ENCODE assay signal across 21 mouse cellular contexts in the genomic region with DNA sequence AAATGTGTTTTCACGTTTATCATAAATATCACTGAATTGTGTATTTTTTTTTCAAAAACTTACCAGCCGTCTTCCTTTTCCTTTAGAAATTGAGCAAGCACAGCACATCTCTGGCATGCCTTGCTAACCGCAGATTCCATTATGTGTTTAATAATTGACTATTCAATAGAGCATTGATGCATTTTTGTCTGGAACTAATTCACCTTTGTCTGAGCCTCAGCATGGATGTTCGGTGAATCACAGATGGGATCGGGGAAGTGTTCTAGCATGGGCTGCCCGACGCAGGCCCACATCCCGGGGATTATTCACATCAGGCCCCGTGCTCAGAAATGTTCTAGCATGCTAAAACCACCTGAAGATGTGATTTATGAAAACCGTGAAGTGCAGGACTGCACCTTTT. TPM values are rescaled to one million over a fixed set of nuclear protein-coding genes. Genes with fewer than 3 reads are reported as not detected.
DNase-seq lines count a peak whose midpoint lies in the region; ATAC-seq lines count a peak whose summit lies in the region.
"Had no signal": no experiment of that assay in that cellular context is flagged by ENCODE, and none has a peak within 500 bp of the region (broad histone marks: within the 10 kb centered on the region; RNA-seq: fewer than 3 reads in every experiment).

No protein-coding gene starts in this region.

- 42% methylated on average over 10 of the region's 10 CpGs for WGBS in hindbrain, embryonic 11.5 days
- 37% methylated on average over 10 of the region's 10 CpGs for whole genome bisulfite sequencing in hindbrain, embryonic 12.5 days
- 73% methylated on average over 10 of the region's 10 CpGs for WGBS in forebrain, embryonic 10.5 days

- no peaks in the 10 kb centered on the region for H3K9me3 ChIP-seq in hindbrain, embryonic 11.5 days (ENCODE audit: control insufficient read depth, low read length)
- no peaks in the 10 kb centered on the region for H3K9me3 ChIP-seq in hindbrain, embryonic 12.5 days (replicated peaks)
- H3K9me3 ChIP-seq in forebrain, embryonic 10.5 days = no peaks in the 10 kb centered on the region
- H3K9me3 ChIP-seq: G1E; heart, embryonic 10.5 days; hindbrain, embryonic 13.5 days; limb, embryonic 15.5 days; liver, embryonic 15.5 days had no signal

- no peak overlapping the region for H3K27ac ChIP-seq in hindbrain, embryonic 11.5 days (ENCODE audit: low read depth, low read length)
- no peak overlapping the region for H3K27ac ChIP-seq in hindbrain, embryonic 12.5 days
- no peak overlapping the region for H3K27ac ChIP-seq in forebrain, embryonic 10.5 days
- H3K27ac ChIP-seq: heart, embryonic 10.5 days; hindbrain, embryonic 13.5 days; limb, embryonic 15.5 days; liver, embryonic 15.5 days; macrophage had no signal

- peaks cover 4% of the 10 kb centered on the region for H3K27me3 ChIP-seq in hindbrain, embryonic 11.5 days (ENCODE audit: control insufficient read depth, insufficient read depth, low read length)
- H3K27me3 ChIP-seq in hindbrain, embryonic 12.5 days = peaks cover 39% of the 10 kb centered on the region
- H3K27me3 ChIP-seq in forebrain, embryonic 10.5 days (ENCODE audit: poor library complexity, severe bottlenecking) = no peaks in the 10 kb centered on the region
- H3K27me3 ChIP-seq: limb, embryonic 15.5 days had no signal

- ATAC-seq in hindbrain, embryonic 11.5 days (ENCODE audit: low FRiP score) = no peak
- ATAC-seq in hindbrain, embryonic 12.5 days (ENCODE audit: low FRiP score) = no peak
- ATAC-seq: forebrain, postnatal 0 days; intestine, embryonic 16.5 days had no signal

- no peak overlapping the region for H3K4me2 ChIP-seq in hindbrain, embryonic 11.5 days (replicated peaks; ENCODE audit: low read depth, low read length)
- H3K4me2 ChIP-seq in hindbrain, embryonic 12.5 days (replicated peaks) = no peak overlapping the region
- H3K4me2 ChIP-seq: hindbrain, embryonic 13.5 days; limb, embryonic 15.5 days; liver, embryonic 15.5 days; midbrain, embryonic 11.5 days had no signal

- H3K9ac ChIP-seq in hindbrain, embryonic 11.5 days (ENCODE audit: low read depth, low read length) = no peak overlapping the region
- no peak overlapping the region for H3K9ac ChIP-seq in hindbrain, embryonic 12.5 days
- H3K9ac ChIP-seq: forebrain, postnatal 0 days; hindbrain, embryonic 13.5 days; limb, embryonic 15.5 days; liver, embryonic 15.5 days had no signal

- no peaks in the 10 kb centered on the region for H3K4me1 ChIP-seq in hindbrain, embryonic 11.5 days (replicated peaks; ENCODE audit: control insufficient read depth, insufficient read depth, low read length)
- 0 out of 2 replicates have a peak, but pooled peaks cover 3% of the 10 kb centered on the region for H3K4me1 ChIP-seq in hindbrain, embryonic 12.5 days
- H3K4me1 ChIP-seq in forebrain, embryonic 10.5 days = peaks cover 9% of the 10 kb centered on the region
- H3K4me1 ChIP-seq: heart, embryonic 10.5 days; limb, embryonic 15.5 days; liver, embryonic 15.5 days had no signal

- no peak overlapping the region for H3K4me3 ChIP-seq in hindbrain, embryonic 11.5 days (ENCODE audit: low read depth, low read length)
- H3K4me3 ChIP-seq in hindbrain, embryonic 12.5 days = no peak overlapping the region
- H3K4me3 ChIP-seq in forebrain, embryonic 10.5 days = no peak overlapping the region
- H3K4me3 ChIP-seq: heart, embryonic 10.5 days; hindbrain, embryonic 13.5 days; limb, embryonic 15.5 days; liver, embryonic 15.5 days had no signal

- DNase-seq in hindbrain, embryonic 11.5 days (ENCODE audit: low spot score) = peak; percentile 37
- DNase-seq in Muller cell, postnatal 12 days (ENCODE audit: inconsistent ontology term) = peak; percentile 56
- peak; percentile 19 for DNase-seq in kidney, adult 18-20 months
- peak; percentile 16 for DNase-seq in kidney, postnatal 10 days
- DNase-seq in thymus, postnatal 0 days (ENCODE audit: low spot score) = no peak
- DNase-seq in forebrain, embryonic 10.5 days (ENCODE audit: extremely low spot score, low spot score) = no peak
- DNase-seq: cerebellum, adult 2 months; cerebellum, postnatal 36 days; forebrain, postnatal 0 days; gastrocnemius, postnatal 36 days; retina, postnatal 1 day; thymus, postnatal 14 days had no signal

- no peaks in the 10 kb centered on the region for H3K36me3 ChIP-seq in hindbrain, embryonic 11.5 days (ENCODE audit: control insufficient read depth, insufficient read depth, low read length)
- no peaks in the 10 kb centered on the region for H3K36me3 ChIP-seq in hindbrain, embryonic 12.5 days
- no peaks in the 10 kb centered on the region for H3K36me3 ChIP-seq in forebrain, embryonic 10.5 days (replicated peaks)
- H3K36me3 ChIP-seq: G1E; heart, embryonic 10.5 days; hindbrain, embryonic 13.5 days; limb, embryonic 15.5 days; liver, embryonic 15.5 days had no signal

RNA-seq across cellular contexts. Expression of a gene that starts 12.2 kb away (rescaled TPM):
- polyA plus RNA-seq in hindbrain, embryonic 11.5 days (2014; fragmentation: Nextera tagmentation; extraction: Ambion mirVana) = 2.0 and 3.2 TPM in 2 replicates
- 2.3 and 2.7 TPM in 2 replicates for polyA plus RNA-seq in hindbrain, embryonic 12.5 days (2016; fragmentation: Nextera tagmentation; extraction: Ambion mirVana)
- 14.0 and 17.1 TPM in 2 replicates for polyA plus RNA-seq in thymus, postnatal 0 days (2015; fragmentation: Nextera tagmentation; extraction: Ambion mirVana)
- 3.4 and 4.7 TPM in 2 replicates for polyA plus RNA-seq in forebrain, embryonic 10.5 days (2016; fragmentation: Nextera tagmentation; extraction: Ambion mirVana)

Comparison
In these comparisons a context has a peak if more than half of its experiments do, and no peak if none do; other contexts are left out.
1. DNase-seq: peak in hindbrain, embryonic 11.5 days (single experiment), Muller cell, postnatal 12 days (single experiment), kidney, adult 18-20 months (single experiment) and kidney, postnatal 10 days (single experiment); none in thymus, postnatal 0 days (single experiment) and forebrain, embryonic 10.5 days (single experiment).